Mouse (Mus musculus) E14TG2a.4 (cell line): ENCODE results near the gene Nbl1.

Experiments
- H3K27me3 ChIP-seq: 2 replicates; pipeline ENCODE4 v1.6.1; 2014; ENCODE audit warnings: low read length, control low read depth; ENCODE audit not compliant: insufficient read depth
- H3K36me3 ChIP-seq: 2 replicates; pipeline ENCODE4 v1.6.1; 2014; ENCODE audit warnings: low read length, control low read depth; ENCODE audit not compliant: insufficient read depth
- H3K4me1 ChIP-seq: replicated peaks from 2 replicates; pipeline ENCODE4 v1.6.1; 2014; ENCODE audit warnings: low read depth, low read length, control low read depth
- H3K4me3 ChIP-seq: replicated peaks from 2 replicates; pipeline ENCODE4 v1.5.1; 2014; ENCODE audit warnings: mild to moderate bottlenecking, low read length
- H3K9me3 ChIP-seq: 2 replicates; pipeline ENCODE4 v1.6.1; 2014; ENCODE audit warnings: low read length, control low read depth
- CTCF ChIP-seq: conservative IDR thresholded peaks from 2 replicates; pipeline ENCODE4 v1.5.1; 2014; ENCODE audit warnings: low read length
- NANOG ChIP-seq: IDR thresholded peaks from 2 replicates; pipeline ENCODE4 v1.6.1; 2014; ENCODE audit warnings: borderline replicate concordance, low read length, mixed read lengths
- POU5F1 ChIP-seq: IDR thresholded peaks from 2 replicates; pipeline ENCODE4 v1.6.1; 2014; ENCODE audit warnings: low read length, borderline replicate concordance

The Nbl1 gene

DNA sequence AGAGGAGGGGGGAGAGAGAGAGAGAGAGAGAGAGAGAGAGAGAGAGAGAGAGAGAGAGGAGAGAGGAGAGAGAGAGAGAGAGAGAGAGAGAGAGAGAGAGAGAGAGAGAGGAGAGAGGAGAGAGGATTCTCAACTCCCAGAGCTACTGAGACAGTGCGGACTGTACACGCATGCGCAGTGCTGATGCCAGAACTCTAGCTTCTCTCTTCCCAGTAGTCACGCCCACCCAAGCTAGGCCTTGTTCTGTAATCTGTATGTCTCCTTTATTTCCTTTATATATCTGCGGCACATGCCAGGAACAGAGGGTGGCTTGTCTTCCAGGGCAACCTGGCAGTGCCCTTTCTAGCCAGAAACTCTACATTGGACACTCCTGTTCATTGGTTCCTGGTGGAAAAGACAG lies 28.0 kb downstream of the Nbl1 start:
- H3K36me3 ChIP-seq, result no peaks in the 10 kb centered on the region
- TF ChIP-seq NANOG (no peak), POU5F1 (no peak), CTCF (no peak)
- H3K9me3 ChIP-seq, result no peaks in the 10 kb centered on the region
- no peak overlapping the region for H3K4me3 ChIP-seq
- H3K4me1 ChIP-seq, result no peaks in the 10 kb centered on the region; the same call in 1 of the 2 replicates
- H3K27me3 ChIP-seq, result peaks cover 73% of the 10 kb centered on the region

- H3K9me3 ChIP-seq, result no peaks in the 10 kb centered on the region
- no peaks in the 10 kb centered on the region; the same call in 1 of the 2 replicates for H3K4me1 ChIP-seq
- H3K27me3 ChIP-seq, result peaks cover 37% of the 10 kb centered on the region
- no peak overlapping the region for H3K4me3 ChIP-seq
- no peaks in the 10 kb centered on the region for H3K36me3 ChIP-seq
- no peak for TF ChIP-seq CTCF
- TF ChIP-seq NANOG, result no peak
- TF ChIP-seq POU5F1, result no peak
These were observed 33.2 kb downstream of the Nbl1 start for GRCm38 (mm10) chr4:139059569-139059968.

GRCm38 (mm10) chr4:139058029-139058428 lies 34.8 kb downstream of the Nbl1 start:
- H3K36me3 ChIP-seq, result no peaks in the 10 kb centered on the region
- no peaks in the 10 kb centered on the region for H3K9me3 ChIP-seq
- H3K4me1 ChIP-seq, result peaks cover 4% of the 10 kb centered on the region
- H3K4me3 ChIP-seq, result no peak overlapping the region
- TF ChIP-seq POU5F1 (no peak), CTCF (no peak), NANOG (no peak)
- peaks cover 22% of the 10 kb centered on the region for H3K27me3 ChIP-seq

GRCm38 (mm10) chr4:139057291-139057690 lies 35.5 kb downstream of the Nbl1 start:
- Histone ChIP-seq H3K36me3 (no peaks in the 10 kb centered on the region), H3K4me1 (peaks cover 9% of the 10 kb centered on the region), H3K27me3 (peaks cover 18% of the 10 kb centered on the region), H3K4me3 (no peak overlapping the region), H3K9me3 (no peaks in the 10 kb centered on the region)
- no peak for TF ChIP-seq CTCF
- no peak for TF ChIP-seq NANOG
- no peak for TF ChIP-seq POU5F1

GRCm38 (mm10) chr4:139055744-139056143 lies 37.0 kb downstream of the Nbl1 start:
- TF ChIP-seq NANOG (no peak), CTCF (no peak), POU5F1 (no peak)

DNA sequence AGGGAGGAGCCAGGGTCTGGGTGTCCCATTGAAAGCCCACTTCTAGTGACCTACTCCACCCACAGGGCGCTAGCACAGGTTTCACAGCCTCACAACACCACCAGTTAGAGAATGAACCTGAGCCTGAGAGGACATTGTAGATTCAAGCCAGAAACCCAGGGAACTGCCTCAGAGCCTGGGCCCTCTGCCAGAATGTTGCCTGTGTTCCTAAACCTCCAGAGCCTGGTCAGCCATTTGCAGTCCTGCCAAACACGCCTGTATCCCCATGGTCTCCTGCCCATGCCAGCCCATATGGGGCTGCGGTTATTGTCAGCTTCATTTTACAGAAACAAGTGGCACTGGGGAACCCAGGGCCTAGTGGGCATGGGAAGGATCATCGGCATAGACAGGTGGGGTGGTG lies 37.5 kb downstream of the Nbl1 start:
- Histone ChIP-seq H3K9me3 (no peaks in the 10 kb centered on the region), H3K27me3 (peaks cover 7% of the 10 kb centered on the region), H3K4me1 (peaks cover 12% of the 10 kb centered on the region), H3K36me3 (no peaks in the 10 kb centered on the region), H3K4me3 (no peak overlapping the region)
- TF ChIP-seq POU5F1, result no peak
- TF ChIP-seq CTCF, result no peak
- TF ChIP-seq NANOG, result no peak

More at GRCm38 (mm10) chr4:139055744-139056143, 37.0 kb downstream of the Nbl1 start:
- Histone ChIP-seq H3K27me3 (peaks cover 10% of the 10 kb centered on the region), H3K4me1 (peaks cover 12% of the 10 kb centered on the region), H3K9me3 (no peaks in the 10 kb centered on the region), H3K4me3 (no peak overlapping the region), H3K36me3 (no peaks in the 10 kb centered on the region)

DNA sequence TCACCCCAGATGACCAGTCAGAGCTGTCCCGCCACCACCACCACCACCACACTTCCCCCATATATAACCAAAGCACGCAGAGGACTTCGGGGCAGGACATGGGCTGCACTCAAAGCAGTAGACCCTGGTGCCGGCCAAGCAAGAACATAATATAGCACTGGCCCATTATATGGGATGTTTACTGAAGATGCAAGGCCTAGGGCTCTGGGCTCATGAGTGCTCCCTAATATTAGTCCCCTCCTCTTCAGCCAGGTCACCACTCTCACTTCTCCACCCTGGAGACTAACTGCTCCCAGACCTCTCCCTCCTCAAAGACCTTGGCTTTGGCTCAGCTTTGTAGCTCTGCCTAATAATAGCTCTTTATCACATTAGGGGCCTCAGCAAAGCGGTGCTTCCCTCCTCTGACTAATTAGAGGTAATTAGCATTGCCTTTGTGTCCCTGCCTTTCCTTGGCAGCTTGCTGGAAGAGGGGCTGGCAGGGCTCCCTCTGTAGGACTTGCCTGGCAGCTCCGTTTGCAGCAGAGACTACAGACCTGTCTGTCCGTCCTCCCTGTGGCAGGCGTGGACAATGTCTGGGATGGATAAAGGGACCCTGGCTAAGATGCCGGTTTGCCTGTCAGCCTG lies 38.4 kb downstream of the Nbl1 start:
- no peaks in the 10 kb centered on the region for H3K9me3 ChIP-seq
- peaks cover 12% of the 10 kb centered on the region for H3K4me1 ChIP-seq
- H3K27me3 ChIP-seq, result 0 out of 2 replicates have a peak, but pooled peaks cover 2% of the 10 kb centered on the region
- no peaks in the 10 kb centered on the region for H3K36me3 ChIP-seq
- no peak overlapping the region for H3K4me3 ChIP-seq
- TF ChIP-seq CTCF, result no peak
- TF ChIP-seq NANOG, result no peak
- TF ChIP-seq POU5F1, result no peak

GRCm38 (mm10) chr4:139053391-139053790 lies 39.4 kb downstream of the Nbl1 start:
- Histone ChIP-seq H3K36me3 (no peaks in the 10 kb centered on the region), H3K27me3 (0 out of 2 replicates have a peak, but pooled peaks cover 2% of the 10 kb centered on the region), H3K4me3 (no peak overlapping the region), H3K9me3 (no peaks in the 10 kb centered on the region), H3K4me1 (peaks cover 12% of the 10 kb centered on the region)
- no peak for TF ChIP-seq CTCF
- no peak for TF ChIP-seq POU5F1

GRCm38 (mm10) chr4:139052796-139053195 lies 40.0 kb downstream of the Nbl1 start:
- no peak for TF ChIP-seq NANOG
- TF ChIP-seq CTCF, result no peak
- TF ChIP-seq POU5F1, result no peak
- Histone ChIP-seq H3K4me3 (no peak overlapping the region), H3K27me3 (0 out of 2 replicates have a peak, but pooled peaks cover 2% of the 10 kb centered on the region), H3K36me3 (no peaks in the 10 kb centered on the region), H3K4me1 (peaks cover 12% of the 10 kb centered on the region), H3K9me3 (no peaks in the 10 kb centered on the region)
